Mouse (Mus musculus) bone marrow, adult 2 months (tissue): ENCODE data around the gene Marveld1.

Experiments
- CTCF ChIP-seq: fragments of 200-500 bp; IDR thresholded peaks from 2 replicates; pipeline ENCODE4 v1.5.1; 2011; ENCODE audit warnings: low read length, control low read depth; ENCODE audit not compliant: control insufficient read depth, insufficient read depth
- POLR2A ChIP-seq: fragments of 200-500 bp; IDR thresholded peaks from 2 replicates; pipeline ENCODE4 v1.6.1; 2011; ENCODE audit warnings: low read depth, mild to moderate bottlenecking, control low read depth, low read length, borderline replicate concordance; ENCODE audit not compliant: control insufficient read depth

DNA sequence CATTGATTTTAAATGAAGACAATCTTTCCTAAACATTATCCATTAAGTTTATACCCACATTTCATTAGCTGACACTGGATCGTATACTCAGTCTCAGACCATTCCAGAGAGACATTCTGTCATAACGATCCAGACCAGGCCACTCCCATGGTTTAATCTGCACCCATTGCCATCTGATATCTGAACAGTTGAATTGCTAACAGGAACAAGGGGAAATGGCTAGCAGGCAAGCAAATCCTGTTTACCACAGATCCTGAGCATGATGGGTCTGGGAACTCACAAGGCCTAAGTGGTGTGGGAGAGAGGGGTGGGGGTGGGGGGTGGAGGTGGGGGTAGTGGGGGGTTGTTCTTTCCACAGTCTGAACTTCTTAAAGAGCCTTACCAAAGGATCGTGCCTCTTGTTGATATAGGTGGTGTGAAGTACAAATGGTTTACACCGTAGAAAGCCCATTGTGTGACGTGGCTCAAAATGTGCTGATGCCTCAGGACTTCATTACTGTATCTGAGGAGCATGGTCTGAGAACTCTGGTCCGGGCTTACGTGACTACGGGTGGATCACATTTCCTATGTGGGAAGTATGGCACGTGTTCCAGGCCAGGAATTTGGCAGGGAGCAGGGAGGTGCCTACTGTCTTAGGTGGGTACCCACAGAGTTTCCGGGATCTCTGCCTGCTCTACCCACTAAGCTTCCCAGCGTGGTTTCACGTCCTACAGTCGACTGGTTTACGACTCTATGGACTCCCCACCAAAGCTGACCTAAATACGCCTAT, 8.5 kb upstream of the Marveld1 start:
- TF ChIP-seq CTCF = no peak
- TF ChIP-seq POLR2A = no peak
